Mouse (Mus musculus): ENCODE measurements around the gene Ptx3.
"Not testable (repeated sequence)": the region's sequence is repeated elsewhere in the genome, so short reads cannot be mapped to it uniquely, and the experiment has no call there.

Ptx3 gene

DNA sequence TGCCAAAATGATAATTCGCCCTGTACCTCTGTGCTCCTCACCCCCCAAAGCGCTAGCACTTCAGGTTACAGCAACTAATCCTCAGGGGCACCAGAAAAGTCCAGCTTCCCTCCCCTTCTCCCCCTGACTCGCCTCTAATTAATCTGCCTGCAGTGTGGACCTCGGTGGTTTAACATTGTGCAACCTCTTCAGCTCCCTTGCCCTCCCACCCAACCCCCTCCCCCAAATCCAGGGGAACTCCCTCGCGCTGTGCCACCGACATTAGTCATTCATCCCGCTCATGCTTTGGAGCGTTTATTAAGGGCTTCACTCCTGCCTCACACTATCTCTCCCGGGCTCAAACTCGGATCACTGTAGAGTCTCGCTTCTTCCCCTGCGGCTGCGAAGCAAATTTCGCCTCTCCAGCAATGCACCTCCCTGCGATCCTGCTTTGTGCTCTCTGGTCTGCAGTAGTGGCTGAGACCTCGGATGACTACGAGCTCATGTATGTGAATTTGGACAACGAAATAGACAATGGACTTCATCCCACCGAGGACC lies at the start of gene Ptx3:
Ptx3 (plus strand) TSS at position 256 of the 537 bp plus-strand sequence.
- no peak for DNase-seq (ENCODE audit: low spot score in 2 of 2)

DNA sequence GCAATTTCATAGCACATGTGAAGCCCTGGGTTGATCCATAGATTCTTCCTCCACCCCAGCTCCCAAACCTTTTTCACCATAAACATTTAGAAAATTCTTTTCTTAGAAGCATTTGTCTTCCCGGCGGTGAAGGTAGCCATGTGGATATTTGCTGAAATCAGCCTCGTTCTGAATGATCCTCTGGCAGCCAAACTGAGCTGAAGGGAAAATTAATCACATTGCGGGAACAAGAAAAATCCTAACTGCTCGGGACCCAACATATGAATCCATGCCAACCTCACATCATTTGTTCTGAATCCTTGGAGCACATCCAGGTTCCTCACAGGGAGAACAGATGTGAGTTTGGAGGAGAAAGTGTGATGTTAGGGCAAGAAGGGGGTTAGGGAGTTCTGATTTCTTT lies 46.8 kb upstream of the Ptx3 start:
- no peak for DNase-seq (ENCODE audit: low spot score in 2 of 2)

DNA sequence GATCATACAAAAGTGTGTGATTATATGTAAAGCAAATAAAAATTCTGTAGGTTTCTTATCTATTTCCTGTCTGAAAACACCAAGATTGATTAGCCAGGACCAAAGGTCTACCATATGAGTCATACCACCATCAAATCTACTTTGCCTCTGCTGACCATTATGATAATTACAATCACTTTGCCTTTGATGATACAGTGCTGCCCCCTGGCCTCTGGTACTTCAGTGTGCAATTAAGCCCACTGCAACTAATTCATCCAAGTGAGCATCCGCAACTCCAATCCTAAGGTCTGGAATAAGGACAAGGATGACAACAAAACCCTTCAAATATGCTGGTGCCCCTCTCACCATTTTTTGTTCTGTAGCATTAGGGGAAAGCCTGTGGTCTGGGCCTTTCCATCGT lies 40.1 kb upstream of the Ptx3 start:
- DNase-seq (ENCODE audit: low spot score in 2 of 2) = no peak

DNA sequence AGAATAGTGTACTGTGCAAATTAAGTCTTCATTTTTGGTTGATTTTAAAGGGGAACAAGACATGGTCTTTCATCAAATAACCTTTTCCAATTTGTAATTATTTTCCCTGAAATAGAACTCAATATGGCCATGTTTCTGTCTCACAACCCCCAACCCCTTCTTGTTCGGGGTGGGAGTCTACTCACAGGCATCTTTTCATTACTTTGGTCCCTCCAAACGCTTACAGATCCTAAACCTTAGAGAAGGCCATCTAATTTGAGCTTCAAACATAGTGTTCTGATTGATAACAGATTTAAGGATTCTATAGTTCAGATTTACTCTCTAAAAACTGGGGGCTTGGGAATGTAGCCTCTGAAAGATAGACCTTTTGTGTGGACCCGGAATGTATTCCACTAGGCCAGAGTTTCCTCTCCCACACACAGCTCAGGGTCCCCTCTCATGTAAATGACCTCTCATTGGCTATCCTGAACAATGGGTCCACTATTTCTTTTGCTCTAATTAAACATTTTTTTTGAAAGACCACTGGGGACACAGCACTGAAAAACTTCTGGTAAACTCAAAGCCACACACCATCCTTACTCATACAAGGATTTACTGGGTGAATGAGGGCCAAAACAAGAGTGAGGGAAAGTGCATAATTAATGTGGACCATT lies 25.7 kb upstream of the Ptx3 start:
- no peak for DNase-seq (ENCODE audit: low spot score in 2 of 2)

- DNase-seq (ENCODE audit: low spot score in 2 of 2) = no peak
These were observed 10.7 kb upstream of the Ptx3 start for GRCm38 (mm10) chr3:66208836-66209573.

GRCm38 (mm10) chr3:66213524-66213923 lies 6.2 kb upstream of the Ptx3 start:
- no peak for DNase-seq (ENCODE audit: low spot score in 2 of 2)

- DNase-seq (ENCODE audit: low spot score in 2 of 2) = no peak
These were observed 4.0 kb upstream of the Ptx3 start for GRCm38 (mm10) chr3:66215759-66216158.

DNA sequence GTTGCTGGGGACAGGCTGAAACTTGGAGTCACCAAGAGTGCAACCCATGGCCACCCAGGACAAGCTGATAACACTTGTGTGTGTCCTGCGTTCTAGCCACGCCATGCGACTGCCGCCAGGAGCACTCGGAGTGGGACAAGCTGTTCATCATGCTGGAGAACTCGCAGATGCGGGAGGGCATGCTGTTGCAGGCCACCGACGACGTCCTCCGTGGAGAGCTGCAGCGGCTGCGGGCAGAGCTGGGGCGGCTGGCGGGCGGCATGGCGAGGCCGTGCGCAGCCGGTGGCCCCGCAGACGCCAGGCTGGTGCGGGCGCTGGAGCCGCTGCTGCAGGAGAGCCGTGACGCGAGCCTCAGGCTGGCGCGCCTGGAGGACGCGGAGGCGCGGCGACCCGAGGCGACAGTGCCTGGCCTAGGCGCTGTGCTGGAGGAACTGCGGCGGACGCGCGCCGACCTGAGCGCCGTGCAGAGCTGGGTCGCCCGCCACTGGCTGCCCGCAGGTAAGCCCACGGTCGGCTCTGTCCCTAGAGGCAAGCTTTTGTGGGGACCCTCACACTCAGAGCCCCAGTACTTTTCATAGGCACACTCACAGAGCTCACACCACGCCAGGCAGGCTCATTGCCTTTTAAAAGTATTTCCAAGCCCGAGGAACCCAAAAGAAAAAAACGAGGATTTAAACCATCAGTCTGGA lies 988 bp downstream of the Ptx3 start:
- no peak for DNase-seq (ENCODE audit: low spot score in 2 of 2)

DNA sequence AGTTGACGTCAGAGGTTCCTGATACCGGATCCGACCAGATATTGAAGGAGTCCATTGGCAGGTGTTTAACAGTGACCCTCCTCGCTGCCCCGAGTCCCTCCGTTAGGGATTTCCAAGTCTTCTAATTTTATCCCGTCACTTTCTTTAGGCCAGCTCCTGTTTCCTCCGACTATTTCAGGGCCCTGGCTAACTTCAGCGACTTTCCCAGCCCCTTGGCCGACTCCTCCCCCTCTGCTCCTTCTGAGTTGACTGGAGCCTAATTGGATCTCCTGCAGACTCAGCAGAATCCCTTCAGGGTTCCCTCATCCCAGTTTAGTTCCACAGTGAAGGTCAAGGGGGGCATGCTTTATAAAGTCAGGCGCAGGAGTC lies 1.5 kb downstream of the Ptx3 start:
- DNase-seq (ENCODE audit: low spot score in 2 of 2) = no peak

DNA sequence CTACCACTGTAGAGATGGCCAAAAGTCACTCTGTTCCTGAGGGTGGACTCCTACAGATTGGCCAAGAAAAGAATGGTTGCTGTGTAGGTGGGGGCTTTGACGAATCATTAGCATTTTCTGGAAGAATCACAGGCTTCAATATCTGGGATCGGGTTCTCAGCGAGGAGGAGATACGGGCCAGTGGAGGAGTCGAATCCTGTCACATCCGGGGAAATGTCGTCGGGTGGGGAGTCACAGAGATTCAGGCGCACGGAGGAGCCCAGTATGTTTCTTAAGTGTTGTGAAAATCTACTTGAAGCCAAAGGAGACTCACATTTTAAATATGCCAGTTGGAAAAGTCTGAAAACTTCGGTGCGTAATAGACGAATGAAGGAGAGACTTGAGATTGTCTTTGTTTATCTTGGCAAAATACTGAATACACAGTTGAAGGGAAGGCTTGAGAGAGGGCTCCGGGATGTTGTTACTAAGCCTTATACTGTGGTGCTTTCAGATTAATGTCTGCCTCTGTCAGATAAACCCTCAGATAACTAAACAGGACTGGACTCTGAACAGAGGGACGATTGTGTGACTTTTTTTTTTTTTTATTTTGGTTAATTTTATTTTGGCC lies 5.3 kb downstream of the Ptx3 start:
- no peak for DNase-seq (ENCODE audit: low spot score in 2 of 2)

DNA sequence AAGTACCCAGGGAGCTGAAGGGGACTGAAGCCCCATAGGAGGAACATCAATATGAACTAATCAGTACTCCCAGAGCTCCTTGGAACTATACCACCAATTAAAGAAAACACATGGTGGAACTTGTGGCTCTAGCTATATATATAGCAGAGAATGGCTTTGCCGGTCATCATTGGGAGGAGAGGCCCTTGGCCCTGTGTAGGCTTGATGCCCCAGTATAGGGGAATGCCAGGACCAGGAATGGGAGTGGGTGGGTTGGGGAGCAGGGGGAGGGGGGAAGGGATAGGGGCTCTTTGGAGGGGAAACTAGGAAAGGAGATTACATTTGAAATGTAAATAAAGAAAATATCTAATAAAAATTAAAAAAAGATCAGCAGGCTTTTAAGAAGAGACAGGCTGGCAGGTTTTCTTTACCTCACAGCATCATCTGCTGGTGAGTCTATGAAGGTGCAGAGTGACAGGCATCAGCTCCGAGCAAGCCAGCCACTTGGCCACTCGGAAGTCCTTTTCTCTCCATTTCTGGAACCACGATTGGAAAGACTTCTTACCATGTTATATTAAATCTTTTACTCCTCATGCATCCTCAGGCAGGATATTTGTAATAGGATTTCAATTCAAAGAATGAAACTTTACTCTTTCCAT lies 16.6 kb downstream of the Ptx3 start:
- DNase-seq (ENCODE audit: low spot score in 2 of 2) = not testable (repeated sequence)

DNA sequence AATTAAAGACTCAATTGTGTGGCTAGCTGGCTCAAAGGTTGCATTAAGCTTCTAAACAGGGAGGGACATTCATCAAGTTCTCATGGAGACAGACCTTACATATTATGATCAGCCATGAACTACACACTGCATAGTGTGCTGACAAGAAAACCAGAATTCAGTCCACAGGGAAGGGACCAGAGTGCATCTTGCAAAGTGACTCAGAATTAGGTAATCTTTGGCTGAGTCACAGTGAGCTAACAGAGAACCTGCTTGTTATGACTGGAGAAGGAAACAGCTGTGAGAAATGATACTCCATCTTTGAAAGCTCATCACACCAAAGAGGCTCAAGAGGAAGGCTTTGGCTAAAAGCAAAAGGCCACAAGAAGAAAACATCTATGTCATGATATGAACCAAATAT lies 20.8 kb downstream of the Ptx3 start:
- DNase-seq (ENCODE audit: low spot score in 2 of 2) = no peak

DNA sequence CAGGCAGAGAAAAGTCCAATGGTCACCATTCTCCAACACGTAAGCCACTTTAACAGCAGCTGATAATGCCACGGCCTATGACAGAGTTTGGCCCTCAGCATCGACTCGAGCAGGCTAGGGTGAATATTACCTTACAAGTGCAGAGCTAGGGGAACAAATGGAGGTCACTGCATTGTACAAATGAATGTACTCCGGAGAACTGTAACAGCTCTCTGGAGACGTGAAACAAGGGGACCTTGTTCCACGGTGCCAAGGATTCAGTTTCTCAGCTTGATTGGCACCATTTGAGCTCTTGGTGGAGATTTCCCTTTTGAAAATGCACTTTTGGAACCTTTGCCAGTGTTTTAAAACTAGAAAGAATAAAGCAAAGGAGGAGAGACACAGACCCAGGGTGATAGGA lies 32.1 kb downstream of the Ptx3 start:
- DNase-seq (ENCODE audit: low spot score in 2 of 2) = no peak

- DNase-seq (ENCODE audit: low spot score in 2 of 2) = no peak
These were observed 34.9 kb downstream of the Ptx3 start for GRCm38 (mm10) chr3:66254504-66255105.

- no peak for DNase-seq (ENCODE audit: low spot score in 2 of 2)
These were observed 42.6 kb downstream of the Ptx3 start for GRCm38 (mm10) chr3:66262319-66262718.

DNA sequence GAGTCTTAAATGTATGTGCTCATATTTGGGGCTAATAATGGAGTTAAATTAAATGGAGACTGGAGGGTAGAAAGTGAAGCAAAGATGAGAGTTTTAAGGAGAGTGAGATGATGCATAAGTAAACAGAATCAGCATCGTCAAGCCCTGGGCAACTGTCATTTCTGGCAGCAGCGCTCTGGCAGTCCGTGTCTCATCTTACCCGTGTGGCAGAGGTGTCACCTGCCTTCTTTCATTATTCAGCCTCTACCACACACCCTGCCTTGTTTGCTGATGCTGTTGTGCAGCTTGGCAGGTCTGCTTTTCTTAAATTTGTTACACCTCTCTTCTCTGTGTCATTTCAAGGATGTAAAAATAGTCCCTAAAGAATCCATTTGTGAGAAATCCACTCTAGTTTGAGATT lies 43.6 kb downstream of the Ptx3 start:
- DNase-seq (ENCODE audit: low spot score in 2 of 2) = no peak

All from thymus, postnatal 10 days (tissue).